Mouse (Mus musculus) liver, embryonic 12.5 days (tissue): ENCODE measurements around the gene Olfr826. TPM values are rescaled to one million over a fixed set of nuclear protein-coding genes. Genes with fewer than 3 reads are reported as not detected.

Source experiments
- polyA plus RNA-seq: library from polyadenylated mRNA; unstranded; fragments of >200 nt; fragmentation: Nextera tagmentation; extraction: Ambion mirVana; gene quantifications from 2 replicates; pipeline ENCODE4 v1.2.1, GENCODE M21; 2016

The Olfr826 gene
- polyA plus RNA-seq, 1 experiment from 2014 or later, result not detected

Other genes starting within 250 kb of the Olfr826 start
- not detected in 2 replicates for gene Olfr818, start 235.1 kb downstream of the Olfr826 start, polyA plus RNA-seq
- not detected in 2 replicates for gene Olfr819, start 216.9 kb downstream of the Olfr826 start, polyA plus RNA-seq
- gene Olfr247, start 208.0 kb downstream of the Olfr826 start, polyA plus RNA-seq, result not detected in 2 replicates
- gene Gm10310, start 199.1 kb downstream of the Olfr826 start, polyA plus RNA-seq, result not detected in 2 replicates
- gene Olfr820, start 171.6 kb downstream of the Olfr826 start, polyA plus RNA-seq, result not detected in 2 replicates
- gene Olfr821, start 153.8 kb downstream of the Olfr826 start, polyA plus RNA-seq, result not detected in 2 replicates
- not detected in 2 replicates for gene Olfr822, start 113.0 kb downstream of the Olfr826 start, polyA plus RNA-seq
- gene Olfr823, start 68.8 kb downstream of the Olfr826 start, polyA plus RNA-seq, result not detected in 2 replicates
- not detected in 2 replicates for gene Olfr824, start 54.2 kb downstream of the Olfr826 start, polyA plus RNA-seq
- not detected in 2 replicates for gene Olfr825, start 17.4 kb downstream of the Olfr826 start, polyA plus RNA-seq
- gene Olfr827, start 30.2 kb upstream of the Olfr826 start, polyA plus RNA-seq, result not detected in 2 replicates
- not detected in 2 replicates for gene Neurod4, start 96.1 kb upstream of the Olfr826 start, polyA plus RNA-seq
- gene Tespa1, start 138.7 kb upstream of the Olfr826 start, polyA plus RNA-seq, result 3.8 and 3.9 TPM in 2 replicates
- gene Vmn2r84, start 210.1 kb upstream of the Olfr826 start, polyA plus RNA-seq, result 0.01 and 0.02 TPM in 2 replicates
- not detected in 2 replicates for gene Vmn2r85, start 245.5 kb upstream of the Olfr826 start, polyA plus RNA-seq